Mouse (Mus musculus) erythroblast, embryonic 14.5 days (primary cell): Measurements from ENCODE around the gene Rexo4.

Experiments used
- GATA1 ChIP-seq: IDR thresholded peaks from 2 replicates; pipeline ENCODE4 v1.6.1; 2012; ENCODE audit warnings: low read length, inconsistent platforms, mixed read lengths
- TAL1 ChIP-seq: IDR thresholded peaks from 3 replicates; pipeline ENCODE4 v1.6.1; 2012; ENCODE audit warnings: low read length, inconsistent platforms, mixed read lengths

- TF ChIP-seq GATA1 (no peak), TAL1 (no peak)
These were observed 48.1 kb downstream of the Rexo4 start, which contains the start of the genes Surf2 and Surf1 for GRCm38 (mm10) chr2:26915927-26916728.
